Mouse (Mus musculus): ENCODE data around the gene Kcne4. TPM values are rescaled to one million over a fixed set of nuclear protein-coding genes. Genes with fewer than 3 reads are reported as not detected.

The Kcne4 gene
- polyA plus RNA-seq, 2 experiments = 9.0 to 18.3 TPM

DNA sequence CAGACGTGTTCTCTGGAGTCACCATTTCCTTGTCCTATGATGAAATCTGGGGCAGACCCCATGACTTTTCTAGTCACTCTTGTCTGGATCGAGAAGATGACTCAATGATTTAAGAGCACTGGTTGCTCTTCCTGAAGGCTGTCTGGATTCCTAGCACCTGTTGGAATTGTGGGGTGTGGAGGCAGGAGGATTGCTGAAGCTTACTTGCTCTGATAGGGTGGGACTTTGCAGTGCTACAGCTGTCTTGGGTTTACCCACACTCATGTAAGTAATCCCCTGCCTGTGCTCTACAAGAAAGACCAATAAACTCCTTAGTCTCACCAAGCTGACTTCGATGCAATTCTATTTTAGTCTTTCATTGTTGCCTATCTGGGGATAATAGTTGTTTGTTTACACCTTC lies 5.7 kb upstream of the Kcne4 start:
- H3K4me3 ChIP-seq (replicated peaks; ENCODE audit: low read length) = no peak overlapping the region
- DNase-seq (ENCODE audit: low spot score) (no peak), ATAC-seq (ENCODE audit: low FRiP score, low read depth) (no peak)
- H3K9ac ChIP-seq (ENCODE audit: low read depth, low read length, severe bottlenecking) = no peak overlapping the region
- peaks cover 23% of the 10 kb centered on the region for H3K4me1 ChIP-seq (ENCODE audit: control insufficient read depth, insufficient read depth, low read length)
- no peaks in the 10 kb centered on the region for H3K36me3 ChIP-seq (ENCODE audit: control insufficient read depth, insufficient read depth, low read length)
- H3K9me3 ChIP-seq (ENCODE audit: control insufficient read depth, low read length) = no peaks in the 10 kb centered on the region
- WGBS = 86% methylated on average over 3 of the region's 3 CpGs
- TF ChIP-seq POLR2A (IDR thresholded peaks at IDR 0.05; ENCODE audit: borderline replicate concordance, extremely low read depth, insufficient read depth, insufficient read length) = no peak
- no peak overlapping the region for H3K4me2 ChIP-seq (replicated peaks; ENCODE audit: low read depth, low read length, severe bottlenecking)
- H3K27ac ChIP-seq (replicated peaks; ENCODE audit: low read depth, low read length) = no peak overlapping the region
- H3K27me3 ChIP-seq (ENCODE audit: control insufficient read depth, insufficient read depth, low read length) = no peaks in the 10 kb centered on the region

DNA sequence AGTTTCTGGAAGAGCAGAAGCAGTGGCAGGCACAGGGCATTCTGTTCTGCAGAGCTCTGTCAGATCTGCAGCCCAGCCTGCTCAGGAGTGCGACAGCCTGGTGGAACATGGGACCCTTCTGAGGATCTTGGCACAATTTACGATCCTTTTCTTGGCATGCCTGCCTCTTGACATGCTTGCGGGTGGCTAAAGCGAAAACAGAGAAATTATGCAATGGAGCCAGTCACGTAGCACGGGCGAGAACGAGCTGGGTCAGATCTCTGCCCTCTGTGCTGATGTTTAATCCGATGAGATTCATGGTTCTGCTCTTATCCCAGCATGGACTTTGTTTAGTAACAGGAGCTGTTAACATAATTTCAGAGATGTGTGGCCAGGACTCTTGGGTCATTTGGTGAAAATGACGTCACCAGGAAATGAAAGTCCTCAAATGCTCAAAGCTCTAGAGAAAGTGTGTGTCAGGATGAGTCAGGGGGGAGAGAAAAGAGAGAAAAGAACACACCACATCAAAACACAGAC lies 4.5 kb upstream of the Kcne4 start:
- H3K4me2 ChIP-seq (replicated peaks; ENCODE audit: low read depth, low read length, severe bottlenecking) = no peak overlapping the region

DNA sequence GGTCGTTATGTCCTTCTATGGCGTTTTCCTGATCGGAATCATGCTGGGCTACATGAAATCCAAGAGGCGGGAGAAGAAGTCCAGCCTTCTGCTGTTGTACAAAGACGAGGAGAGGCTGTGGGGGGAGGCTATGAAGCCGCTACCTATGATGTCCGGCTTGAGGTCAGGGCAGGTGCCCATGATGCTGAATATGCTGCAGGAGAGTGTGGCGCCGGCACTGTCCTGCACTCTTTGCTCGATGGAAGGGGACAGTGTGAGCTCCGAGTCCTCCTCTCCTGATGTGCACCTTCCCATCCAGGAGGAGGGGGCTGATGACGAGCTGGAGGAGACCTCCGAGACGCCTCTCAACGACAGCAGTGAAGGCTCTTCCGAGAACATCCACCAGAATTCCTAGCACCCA lies 1.2 kb downstream of the Kcne4 start:
- peak overlapping the region; percentile 32; the same call in 1 of the 2 replicates for H3K9ac ChIP-seq (ENCODE audit: low read depth, low read length, severe bottlenecking)
- H3K36me3 ChIP-seq (ENCODE audit: control insufficient read depth, insufficient read depth, low read length) = no peaks in the 10 kb centered on the region
- H3K9me3 ChIP-seq (ENCODE audit: control insufficient read depth, low read length) = no peaks in the 10 kb centered on the region
- 0 out of 2 replicates have a peak overlapping the region, but pooled peaks have one; percentile 38 for H3K27ac ChIP-seq (replicated peaks; ENCODE audit: low read depth, low read length)
- no peak for ATAC-seq (ENCODE audit: low FRiP score, low read depth)
- DNase-seq (ENCODE audit: low spot score) = no peak
- H3K4me3 ChIP-seq (replicated peaks; ENCODE audit: low read length) = peak overlapping the region; percentile 27
- peak overlapping the region; percentile 43 for H3K4me2 ChIP-seq (replicated peaks; ENCODE audit: low read depth, low read length, severe bottlenecking)
- WGBS = 64% methylated on average over 16 of the region's 16 CpGs
- no peaks in the 10 kb centered on the region for H3K27me3 ChIP-seq (ENCODE audit: control insufficient read depth, insufficient read depth, low read length)
- TF ChIP-seq POLR2A (IDR thresholded peaks at IDR 0.05; ENCODE audit: borderline replicate concordance, extremely low read depth, insufficient read depth, insufficient read length) = no peak
- H3K4me1 ChIP-seq (ENCODE audit: control insufficient read depth, insufficient read depth, low read length) = peaks cover 67% of the 10 kb centered on the region

More for the DNA sequence above, 4.5 kb upstream of the Kcne4 start:
- no peaks in the 10 kb centered on the region for H3K36me3 ChIP-seq (ENCODE audit: control insufficient read depth, insufficient read depth, low read length)
- H3K27me3 ChIP-seq (ENCODE audit: control insufficient read depth, insufficient read depth, low read length) = no peaks in the 10 kb centered on the region
- no peaks in the 10 kb centered on the region for H3K9me3 ChIP-seq (ENCODE audit: control insufficient read depth, low read length)
- no peak overlapping the region for H3K27ac ChIP-seq (replicated peaks; ENCODE audit: low read depth, low read length)
- H3K4me3 ChIP-seq (replicated peaks; ENCODE audit: low read length) = no peak overlapping the region
- ATAC-seq (ENCODE audit: low FRiP score, low read depth) (no peak), DNase-seq (ENCODE audit: low spot score) (no peak)
- H3K4me1 ChIP-seq (ENCODE audit: control insufficient read depth, insufficient read depth, low read length) = peaks cover 31% of the 10 kb centered on the region
- no peak overlapping the region for H3K9ac ChIP-seq (ENCODE audit: low read depth, low read length, severe bottlenecking)
- TF ChIP-seq POLR2A (IDR thresholded peaks at IDR 0.05; ENCODE audit: borderline replicate concordance, extremely low read depth, insufficient read depth, insufficient read length) = no peak
- 49% methylated on average over 10 of the region's 10 CpGs for WGBS

DNA sequence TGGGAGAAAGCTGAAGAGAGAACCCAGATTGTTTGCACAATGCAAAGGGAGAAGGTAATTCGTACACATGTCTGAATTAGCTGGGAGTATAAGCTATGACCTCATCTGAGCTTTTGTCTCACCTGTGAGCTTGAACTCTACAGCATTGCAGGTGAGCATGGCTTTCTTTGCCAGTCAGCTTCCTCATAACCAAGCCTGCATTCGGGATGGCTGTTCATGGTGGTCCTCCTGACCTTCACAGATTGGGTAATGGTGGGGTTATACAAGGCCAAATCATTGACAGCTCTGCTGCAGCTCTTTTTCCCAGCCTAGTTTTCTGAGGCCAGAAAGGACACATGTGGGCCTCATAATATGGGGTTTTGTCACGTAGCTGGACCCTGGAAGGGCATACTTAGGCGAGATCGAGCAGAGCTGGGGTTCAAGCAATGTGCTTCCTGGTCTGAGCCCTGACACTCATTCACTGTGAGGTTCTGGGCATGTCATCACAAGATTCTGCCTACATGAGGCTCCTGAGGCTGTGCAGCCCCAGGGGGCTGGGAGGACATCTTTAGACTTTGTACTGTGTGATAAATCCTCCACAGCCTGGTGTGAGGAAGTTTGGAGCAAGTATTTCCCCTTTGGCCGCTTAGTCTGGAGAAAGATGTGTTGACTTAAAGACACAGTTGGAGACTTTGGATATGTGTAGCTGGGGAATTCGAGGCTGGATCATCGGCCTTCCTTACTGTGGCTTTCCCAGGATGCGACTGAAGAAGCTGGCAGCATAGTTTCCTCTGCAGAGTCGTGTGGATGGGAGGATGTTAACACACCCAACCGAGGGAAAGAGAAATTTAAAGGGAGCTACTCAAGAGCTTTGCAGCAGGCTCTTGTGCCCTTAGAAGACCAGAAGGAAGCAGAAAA lies 2.3 kb downstream of the Kcne4 start:
- DNase-seq (ENCODE audit: low spot score) = peak; percentile 23
- peak overlapping the region; percentile 43 for H3K4me2 ChIP-seq (replicated peaks; ENCODE audit: low read depth, low read length, severe bottlenecking)
- no peak for TF ChIP-seq POLR2A (IDR thresholded peaks at IDR 0.05; ENCODE audit: borderline replicate concordance, extremely low read depth, insufficient read depth, insufficient read length)

DNA sequence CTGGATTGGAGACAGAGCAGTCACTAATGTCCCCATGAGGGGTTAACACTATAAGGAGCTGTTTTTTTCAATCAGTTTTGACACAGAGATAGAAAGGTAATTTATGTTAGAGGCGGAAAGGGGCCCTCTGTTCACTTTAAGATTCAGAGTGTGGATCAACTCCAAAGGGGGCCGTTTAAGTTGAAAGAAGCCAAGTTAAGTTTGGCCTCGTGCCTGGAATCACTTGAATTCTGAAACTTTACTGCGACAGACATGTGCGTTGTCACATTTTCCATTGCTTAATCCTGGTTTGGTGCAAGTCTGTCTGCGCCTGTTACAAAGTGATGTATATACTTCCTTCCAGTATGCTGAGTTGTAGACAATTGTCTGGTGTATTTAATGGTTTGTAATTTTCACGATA lies 3.0 kb downstream of the Kcne4 start:
- H3K9ac ChIP-seq (ENCODE audit: low read depth, low read length, severe bottlenecking) = no peak overlapping the region
- peak overlapping the region; percentile 43 for H3K4me2 ChIP-seq (replicated peaks; ENCODE audit: low read depth, low read length, severe bottlenecking)
- H3K4me3 ChIP-seq (replicated peaks; ENCODE audit: low read length) = peak overlapping the region; percentile 12; the same call in 1 of the 2 replicates
- H3K4me1 ChIP-seq (ENCODE audit: control insufficient read depth, insufficient read depth, low read length) = peaks cover 60% of the 10 kb centered on the region
- peak; percentile 97 for DNase-seq (ENCODE audit: low spot score)
- H3K27me3 ChIP-seq (ENCODE audit: control insufficient read depth, insufficient read depth, low read length) = no peaks in the 10 kb centered on the region
- no peak for TF ChIP-seq POLR2A (IDR thresholded peaks at IDR 0.05; ENCODE audit: borderline replicate concordance, extremely low read depth, insufficient read depth, insufficient read length)
- H3K9me3 ChIP-seq (ENCODE audit: control insufficient read depth, low read length) = no peaks in the 10 kb centered on the region
- H3K36me3 ChIP-seq (ENCODE audit: control insufficient read depth, insufficient read depth, low read length) = no peaks in the 10 kb centered on the region
- peak; percentile 75 for ATAC-seq (ENCODE audit: low FRiP score, low read depth)
- peak overlapping the region; percentile 68 for H3K27ac ChIP-seq (replicated peaks; ENCODE audit: low read depth, low read length)
- WGBS = 16% methylated on average over 7 of the region's 7 CpGs

More for the DNA sequence above, 2.3 kb downstream of the Kcne4 start:
- Histone ChIP-seq H3K27ac (replicated peaks; ENCODE audit: low read depth, low read length) (peak overlapping the region; percentile 68), H3K27me3 (ENCODE audit: control insufficient read depth, insufficient read depth, low read length) (no peaks in the 10 kb centered on the region), H3K4me3 (replicated peaks; ENCODE audit: low read length) (peak overlapping the region; percentile 27), H3K36me3 (ENCODE audit: control insufficient read depth, insufficient read depth, low read length) (no peaks in the 10 kb centered on the region), H3K9me3 (ENCODE audit: control insufficient read depth, low read length) (no peaks in the 10 kb centered on the region), H3K9ac (ENCODE audit: low read depth, low read length, severe bottlenecking) (0 out of 2 replicates have a peak overlapping the region, but pooled peaks have one; percentile 3), H3K4me1 (ENCODE audit: control insufficient read depth, insufficient read depth, low read length) (peaks cover 67% of the 10 kb centered on the region)
- ATAC-seq (ENCODE audit: low FRiP score, low read depth) = 0 out of 2 replicates have a peak, but pooled peaks have one; percentile 3
- 44% methylated on average over 11 of the region's 11 CpGs for WGBS
